Mouse (Mus musculus): ENCODE data around the gene Maz. TPM values are rescaled to one million over a fixed set of nuclear protein-coding genes. Genes with fewer than 3 reads are reported as not detected.

The Maz gene
- polyA plus RNA-seq, 1 experiment from 2014 or later: 59.8 TPM

GRCm38 (mm10) chr7:127011717-127012116 lies 15.1 kb downstream of the Maz start:
- Histone ChIP-seq H3K9ac (no peak overlapping the region), H3K36me3 (peaks cover 38% of the 10 kb centered on the region), H3K4me3 (no peak overlapping the region), H3K9me3 (no peaks in the 10 kb centered on the region), H3K27me3 (no peaks in the 10 kb centered on the region), H3K27ac (no peak overlapping the region), H3K4me1 (replicated peaks) (peaks cover 43% of the 10 kb centered on the region), H3K4me2 (no peak overlapping the region)
- WGBS: 84% methylated on average over 2 of the region's 2 CpGs
- ATAC-seq (ENCODE audit: low FRiP score): no peak

DNA sequence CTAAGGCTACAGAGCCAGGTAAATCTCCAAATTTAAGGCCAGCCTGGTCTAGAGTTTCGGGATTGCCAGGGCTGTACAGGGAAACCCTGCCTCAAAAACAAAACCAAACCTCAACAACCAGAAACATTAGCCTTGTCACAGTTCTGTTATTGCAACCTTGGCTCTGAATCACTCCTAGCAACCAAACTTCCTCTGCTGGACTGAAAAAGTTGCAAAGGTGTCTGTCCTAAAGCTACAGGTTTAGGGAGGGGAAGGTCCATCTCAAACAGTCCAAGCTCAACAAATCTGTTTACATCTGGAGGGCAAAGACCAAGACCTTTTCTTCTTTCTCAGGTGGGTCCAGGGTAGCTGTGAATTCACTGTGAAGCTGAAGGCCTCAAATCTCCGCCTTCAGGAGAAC lies 15.8 kb downstream of the Maz start:
- H3K4me2 ChIP-seq: no peak overlapping the region
- no peaks in the 10 kb centered on the region for H3K27me3 ChIP-seq
- H3K36me3 ChIP-seq: peaks cover 38% of the 10 kb centered on the region
- 96% methylated on average over 2 of the region's 2 CpGs for WGBS
- no peak overlapping the region for H3K27ac ChIP-seq
- H3K4me1 ChIP-seq (replicated peaks): peaks cover 42% of the 10 kb centered on the region
- H3K4me3 ChIP-seq: no peak overlapping the region
- no peak overlapping the region for H3K9ac ChIP-seq
- H3K9me3 ChIP-seq: no peaks in the 10 kb centered on the region
- ATAC-seq (ENCODE audit: low FRiP score): no peak

DNA sequence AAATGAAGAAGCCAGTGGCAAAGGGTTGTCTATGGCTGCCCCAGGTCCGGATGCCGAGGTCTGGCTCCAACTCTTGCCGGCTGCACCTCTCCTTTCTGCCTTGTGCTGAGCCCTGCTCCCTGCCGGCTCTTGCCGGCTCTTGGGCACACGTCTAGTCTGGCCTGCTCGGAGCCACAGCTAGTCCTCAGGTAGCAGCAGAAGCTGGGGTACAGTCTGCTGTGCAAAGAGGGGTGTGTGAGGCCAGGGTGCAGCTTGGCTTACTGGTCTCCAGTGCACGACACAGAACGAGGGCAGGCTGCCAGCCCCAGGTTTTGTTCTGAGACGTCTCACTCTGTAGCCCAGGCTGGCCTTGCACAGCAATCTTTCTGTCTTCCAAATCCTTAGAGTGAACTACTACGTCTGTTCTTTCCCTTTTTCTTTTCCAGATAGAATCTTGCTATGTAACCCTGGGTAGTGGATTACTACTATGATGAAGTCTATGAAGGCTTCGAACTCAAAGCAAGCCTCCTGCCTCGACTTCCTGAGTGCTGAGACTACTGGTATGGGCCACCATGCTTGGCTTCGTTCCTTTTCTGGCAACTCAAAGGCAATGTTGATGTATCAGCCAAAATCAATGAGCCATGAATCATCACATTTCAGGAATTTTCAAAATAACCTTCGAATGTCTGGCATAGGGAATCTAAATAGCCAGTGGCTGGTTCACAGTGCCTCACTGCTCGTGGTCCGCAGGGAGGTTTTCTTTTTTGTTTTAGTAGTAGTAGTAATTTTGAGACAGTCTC lies 17.3 kb downstream of the Maz start:
- 84% methylated on average over 17 of the region's 17 CpGs for WGBS
- Histone ChIP-seq H3K27me3 (no peaks in the 10 kb centered on the region), H3K27ac (peak overlapping the region; percentile 66; the same call in 1 of the 2 replicates), H3K4me3 (no peak overlapping the region), H3K9ac (no peak overlapping the region), H3K36me3 (peaks cover 27% of the 10 kb centered on the region), H3K9me3 (no peaks in the 10 kb centered on the region), H3K4me2 (no peak overlapping the region), H3K4me1 (replicated peaks) (peaks cover 27% of the 10 kb centered on the region)
- ATAC-seq (ENCODE audit: low FRiP score): no peak

DNA sequence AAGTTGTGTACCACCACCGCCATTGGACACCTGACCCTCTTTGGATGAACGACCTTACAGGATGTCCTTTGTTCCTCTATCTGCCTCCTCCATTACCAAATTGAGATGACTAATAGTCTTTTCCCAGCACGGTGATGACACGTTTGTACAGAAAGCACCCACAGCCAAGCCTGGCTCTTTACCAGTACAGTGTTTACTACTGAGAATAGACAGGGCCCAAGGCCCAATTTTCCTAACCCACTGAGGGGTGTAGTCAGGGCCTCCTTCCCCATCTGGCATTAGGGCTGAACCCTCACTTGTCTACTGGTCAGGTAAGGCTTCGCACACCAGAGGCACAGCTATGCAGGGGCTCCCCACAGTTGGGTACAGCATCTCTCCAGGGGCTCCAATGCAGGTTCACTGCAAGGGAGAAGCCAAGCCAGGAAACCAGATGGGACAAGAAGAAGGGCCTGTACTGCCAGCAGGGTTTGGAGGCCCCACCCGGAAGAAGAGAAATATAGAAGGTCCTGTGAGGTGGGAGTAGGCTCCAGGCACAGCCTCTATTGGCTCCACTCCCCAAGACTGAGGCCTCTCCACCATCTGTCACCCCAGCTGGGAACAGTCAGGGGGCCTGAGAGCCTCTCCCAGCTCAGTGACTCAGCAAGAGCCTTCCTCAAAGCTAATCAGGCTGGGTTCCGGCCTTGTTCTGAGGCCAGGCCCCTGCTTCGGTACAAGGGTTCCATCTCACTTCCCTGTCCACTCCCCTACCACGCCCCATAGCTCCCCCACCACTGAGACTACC lies 18.4 kb downstream of the Maz start:
- peak overlapping the region; percentile 49; the same call in 1 of the 2 replicates for H3K9ac ChIP-seq
- 61% methylated on average over 9 of the region's 9 CpGs for whole genome bisulfite sequencing
- ATAC-seq (ENCODE audit: low FRiP score): peak; percentile 66; the same call in 1 of the 2 replicates
- H3K9me3 ChIP-seq: no peaks in the 10 kb centered on the region; the same call in 1 of the 2 replicates
- H3K4me2 ChIP-seq: no peak overlapping the region
- peak overlapping the region; percentile 66 for H3K27ac ChIP-seq
- no peaks in the 10 kb centered on the region for H3K27me3 ChIP-seq
- H3K36me3 ChIP-seq: peaks cover 16% of the 10 kb centered on the region
- H3K4me1 ChIP-seq (replicated peaks): peaks cover 17% of the 10 kb centered on the region
- H3K4me3 ChIP-seq: no peak overlapping the region

DNA sequence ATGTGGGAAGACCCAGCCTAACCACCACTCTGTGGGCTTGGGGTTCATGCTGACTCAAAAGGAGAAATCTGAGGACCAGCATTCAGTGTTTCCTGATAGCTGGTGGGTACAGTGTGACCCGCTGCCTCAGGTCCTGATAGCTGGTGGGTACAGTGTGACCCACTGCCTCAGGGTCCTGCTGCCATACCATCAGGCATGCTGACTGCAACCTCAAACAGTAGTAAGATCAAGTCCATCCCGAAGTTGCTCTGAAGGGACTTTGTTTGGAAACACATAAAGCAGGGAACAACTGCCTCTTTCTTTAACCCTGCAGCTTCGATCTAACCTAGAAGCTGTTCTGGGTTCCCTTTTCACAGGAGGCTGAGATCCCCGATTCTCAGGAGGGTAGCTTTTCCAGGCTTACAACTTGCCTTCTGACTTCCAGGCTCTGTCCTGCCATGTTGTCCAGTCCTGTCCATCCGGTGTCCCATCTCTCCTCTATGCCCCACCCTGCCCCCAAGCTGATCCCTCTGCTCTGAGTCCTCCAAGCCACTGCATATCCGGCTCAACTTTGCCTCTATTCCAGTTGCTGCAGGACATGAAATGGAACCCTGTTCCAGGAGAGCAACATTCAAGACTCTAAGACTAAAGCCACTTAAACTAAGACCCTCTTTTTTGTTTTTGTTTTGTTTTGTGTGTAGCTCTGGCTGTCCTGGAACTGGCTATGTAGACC lies 19.4 kb downstream of the Maz start:
- WGBS: 81% methylated on average over 6 of the region's 6 CpGs
- Histone ChIP-seq H3K27ac (no peak overlapping the region), H3K4me3 (no peak overlapping the region), H3K9me3 (no peaks in the 10 kb centered on the region; the same call in 1 of the 2 replicates), H3K4me2 (no peak overlapping the region), H3K36me3 (peaks cover 7% of the 10 kb centered on the region; the same call in 1 of the 2 replicates), H3K4me1 (replicated peaks) (peaks cover 12% of the 10 kb centered on the region; the same call in 1 of the 2 replicates), H3K9ac (no peak overlapping the region), H3K27me3 (no peaks in the 10 kb centered on the region)
- no peak for ATAC-seq (ENCODE audit: low FRiP score)

DNA sequence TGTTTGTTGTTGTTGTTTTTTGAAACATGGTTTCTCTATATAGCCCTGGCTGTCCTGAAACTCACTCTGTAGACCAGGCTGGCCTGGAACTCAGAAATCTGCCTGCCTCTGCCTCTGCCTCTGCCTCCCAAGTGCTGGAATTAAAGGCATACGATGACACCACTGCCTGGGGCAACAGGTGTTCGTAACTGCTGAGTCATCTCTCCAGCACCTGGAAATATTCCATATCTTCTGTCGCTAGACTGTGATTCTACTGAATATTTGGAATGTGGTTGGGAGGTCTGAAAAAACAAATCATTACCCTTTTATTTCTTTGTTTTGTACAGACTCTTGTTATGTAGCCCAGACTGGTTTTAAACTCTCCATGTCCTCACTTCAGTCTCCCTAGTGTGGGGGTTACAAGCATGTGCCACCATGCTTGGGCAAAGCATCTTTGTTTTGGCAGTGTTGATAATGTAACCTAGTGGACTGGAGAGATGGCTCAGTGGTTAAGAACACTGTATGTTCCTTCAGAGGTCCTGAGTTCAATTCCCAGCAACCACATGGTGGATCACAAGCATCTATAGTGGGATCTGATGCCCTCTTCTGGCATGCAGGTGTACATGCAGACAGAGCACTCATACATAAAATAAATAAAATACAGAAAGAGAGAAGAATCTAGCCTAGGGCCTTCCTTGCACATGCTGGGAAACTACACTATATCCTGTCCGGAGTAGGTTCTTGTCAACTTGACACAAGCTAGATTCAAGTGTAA lies 22.5 kb downstream of the Maz start:
- H3K9ac ChIP-seq: no peak overlapping the region
- ATAC-seq (ENCODE audit: low FRiP score): no peak
- H3K4me3 ChIP-seq: no peak overlapping the region
- no peaks in the 10 kb centered on the region for H3K27me3 ChIP-seq
- no peak overlapping the region for H3K4me2 ChIP-seq
- no peak overlapping the region for H3K27ac ChIP-seq
- H3K9me3 ChIP-seq: no peaks in the 10 kb centered on the region; the same call in 1 of the 2 replicates
- H3K4me1 ChIP-seq (replicated peaks): peaks cover 10% of the 10 kb centered on the region; the same call in 1 of the 2 replicates
- 89% methylated on average over 4 of the region's 4 CpGs for WGBS
- H3K36me3 ChIP-seq: no peaks in the 10 kb centered on the region

GRCm38 (mm10) chr7:127003620-127004019 lies 23.2 kb downstream of the Maz start:
- no peak for ATAC-seq (ENCODE audit: low FRiP score)
- no peaks in the 10 kb centered on the region for H3K27me3 ChIP-seq
- H3K4me3 ChIP-seq: no peak overlapping the region
- whole genome bisulfite sequencing: 92% methylated on average over 5 of the region's 5 CpGs
- no peak overlapping the region for H3K9ac ChIP-seq
- H3K4me2 ChIP-seq: no peak overlapping the region
- H3K4me1 ChIP-seq (replicated peaks): peaks cover 5% of the 10 kb centered on the region; the same call in 1 of the 2 replicates
- H3K27ac ChIP-seq: no peak overlapping the region
- no peaks in the 10 kb centered on the region; the same call in 1 of the 2 replicates for H3K9me3 ChIP-seq
- no peaks in the 10 kb centered on the region for H3K36me3 ChIP-seq

DNA sequence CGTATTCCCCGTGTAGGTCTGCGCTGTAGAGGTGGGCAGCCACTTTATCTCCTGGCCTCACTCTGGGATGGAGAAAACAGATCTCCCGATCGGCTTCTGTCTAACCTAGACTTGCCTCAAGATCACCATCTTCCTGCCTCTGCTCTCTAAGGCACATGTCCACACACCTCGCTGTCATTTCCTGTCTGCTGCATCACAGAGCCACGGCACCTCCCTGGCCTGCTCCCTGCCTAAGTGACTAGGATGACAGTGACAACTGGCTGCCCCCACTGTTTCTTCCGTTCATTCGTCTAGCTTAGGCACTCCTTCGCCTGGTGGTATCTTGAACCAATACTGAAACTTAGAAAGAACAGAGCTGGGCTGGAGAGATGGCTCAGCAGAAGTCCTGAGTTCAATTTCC lies 27.3 kb downstream of the Maz start:
- Histone ChIP-seq H3K4me1 (replicated peaks) (no peaks in the 10 kb centered on the region), H3K27ac (no peak overlapping the region), H3K27me3 (no peaks in the 10 kb centered on the region), H3K4me2 (no peak overlapping the region), H3K36me3 (no peaks in the 10 kb centered on the region), H3K9me3 (no peaks in the 10 kb centered on the region; the same call in 1 of the 2 replicates), H3K4me3 (no peak overlapping the region), H3K9ac (no peak overlapping the region)
- WGBS: 87% methylated on average over 10 of the region's 10 CpGs
- ATAC-seq (ENCODE audit: low FRiP score): no peak

GRCm38 (mm10) chr7:126996449-126996848 lies 30.4 kb downstream of the Maz start:
- no peaks in the 10 kb centered on the region for H3K9me3 ChIP-seq
- H3K9ac ChIP-seq: no peak overlapping the region
- no peaks in the 10 kb centered on the region for H3K4me1 ChIP-seq (replicated peaks)
- WGBS: 84% methylated on average over 4 of the region's 4 CpGs
- H3K36me3 ChIP-seq: no peaks in the 10 kb centered on the region
- H3K4me2 ChIP-seq: no peak overlapping the region
- H3K27ac ChIP-seq: no peak overlapping the region
- H3K27me3 ChIP-seq: no peaks in the 10 kb centered on the region
- no peak for ATAC-seq (ENCODE audit: low FRiP score)
- no peak overlapping the region for H3K4me3 ChIP-seq

DNA sequence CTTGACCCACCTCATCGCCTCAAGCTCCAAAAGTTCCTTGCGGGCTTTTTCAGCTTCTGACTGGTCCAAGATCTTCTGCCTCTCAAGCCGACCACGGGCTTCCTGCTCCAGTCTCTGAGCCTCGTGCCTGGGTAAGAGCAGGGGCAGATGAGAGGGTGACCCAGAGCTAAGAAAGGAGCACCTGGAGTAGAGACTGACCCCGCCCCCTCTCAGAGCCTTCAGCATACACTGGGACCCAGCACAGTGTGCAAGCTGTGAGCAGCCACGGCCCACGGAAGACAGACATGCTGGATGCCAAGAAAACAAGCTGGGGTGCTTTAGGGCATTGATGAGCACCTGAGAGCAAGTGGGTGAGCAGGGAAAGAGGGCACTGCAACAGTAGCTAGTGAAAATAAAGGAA lies 38.0 kb downstream of the Maz start:
- ATAC-seq (ENCODE audit: low FRiP score): no peak
- Histone ChIP-seq H3K9ac (no peak overlapping the region), H3K4me2 (no peak overlapping the region), H3K4me3 (no peak overlapping the region), H3K4me1 (replicated peaks) (no peaks in the 10 kb centered on the region), H3K27me3 (no peaks in the 10 kb centered on the region), H3K9me3 (no peaks in the 10 kb centered on the region), H3K36me3 (no peaks in the 10 kb centered on the region), H3K27ac (no peak overlapping the region)
- WGBS: 74% methylated on average over 8 of the region's 8 CpGs

DNA sequence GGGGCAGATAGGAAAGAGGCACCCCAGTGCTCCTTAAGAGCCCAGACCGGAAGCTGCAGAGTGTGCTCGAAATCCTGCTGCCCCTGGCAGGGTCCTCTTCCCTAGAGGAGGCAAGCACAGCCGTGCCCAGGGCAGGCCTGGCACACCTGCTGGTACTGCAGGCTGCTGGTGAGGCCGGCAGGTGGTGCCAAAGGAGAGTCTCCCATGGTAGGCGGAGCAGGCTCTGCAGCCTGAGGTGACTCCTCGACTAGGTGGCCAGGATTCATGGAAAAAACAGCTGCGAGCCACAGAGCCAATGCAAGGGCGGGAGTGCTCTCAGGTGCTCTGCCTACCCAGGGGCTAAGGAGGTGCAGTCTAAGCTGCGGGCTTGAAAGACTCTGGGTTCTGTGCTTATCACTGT lies 40.5 kb downstream of the Maz start:
- no peaks in the 10 kb centered on the region for H3K9me3 ChIP-seq
- H3K9ac ChIP-seq: no peak overlapping the region
- no peaks in the 10 kb centered on the region for H3K4me1 ChIP-seq (replicated peaks)
- peaks cover 4% of the 10 kb centered on the region for H3K36me3 ChIP-seq
- no peak for ATAC-seq (ENCODE audit: low FRiP score)
- 48% methylated on average over 9 of the region's 9 CpGs for WGBS
- H3K27ac ChIP-seq: no peak overlapping the region
- H3K27me3 ChIP-seq: no peaks in the 10 kb centered on the region
- no peak overlapping the region for H3K4me3 ChIP-seq
- H3K4me2 ChIP-seq: no peak overlapping the region

All from hindbrain, embryonic 13.5 days (tissue).